Mouse (Mus musculus) G1E-ER4 (cell line): Measurements from ENCODE around the gene Cux1. TPM values are rescaled to one million over a fixed set of nuclear protein-coding genes. Genes with fewer than 3 reads are reported as not detected.

Source experiments
- GATA1 ChIP-seq: IDR thresholded peaks from one replicate; pipeline ENCODE4 v1.8.0; 2012; ENCODE audit warnings: low read length, inconsistent platforms
- polyA plus RNA-seq: library from polyadenylated mRNA; stranded (reverse); fragments of >175 nt; gene quantifications from 2 replicates; pipeline ENCODE4 v1.2.3, GENCODE M21; 2012

The Cux1 gene
- polyA plus RNA-seq, 1 experiment, result not detected

DNA sequence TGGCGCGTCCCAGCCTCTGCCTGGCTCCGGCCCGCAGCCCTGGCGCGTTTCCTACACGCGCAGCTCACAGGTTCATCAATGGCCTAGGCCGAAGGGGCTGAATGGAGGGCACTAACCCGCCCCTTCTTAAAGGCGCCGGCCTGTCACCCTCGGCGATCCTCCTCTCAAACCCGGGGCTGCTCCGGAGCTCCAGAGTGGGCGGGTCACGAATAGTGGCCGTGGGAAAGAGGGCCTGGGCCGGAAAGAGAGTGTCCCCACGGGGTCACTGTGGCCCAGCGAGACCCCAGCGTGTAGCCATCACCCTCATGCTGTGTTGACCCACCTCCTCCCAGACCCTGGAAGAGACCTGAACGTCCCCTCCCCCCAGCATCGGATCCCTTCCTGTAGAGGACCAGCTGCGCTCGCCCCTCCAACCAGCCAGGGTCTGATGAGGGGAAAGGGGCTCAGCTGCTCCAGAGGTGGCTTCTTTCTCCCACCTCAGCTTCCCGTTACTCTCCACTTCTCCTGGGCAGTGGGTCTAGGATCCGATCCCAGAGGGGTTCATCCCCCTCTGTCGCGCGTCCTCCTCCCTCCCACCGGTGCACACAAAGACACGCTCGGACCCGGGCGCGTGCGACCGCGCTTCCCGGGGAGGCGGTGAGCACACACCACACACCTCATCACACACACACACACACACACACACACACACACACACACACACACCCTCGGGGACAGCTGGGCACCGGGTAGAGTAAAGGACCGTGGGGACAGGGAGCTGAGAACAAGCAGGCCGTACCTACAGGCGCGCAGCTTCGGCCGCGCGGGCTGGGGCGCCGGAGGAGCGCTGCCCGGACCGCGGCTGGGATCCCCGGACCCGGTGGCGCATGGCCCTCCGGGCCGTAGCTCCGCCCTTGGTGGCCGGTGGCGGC, 323.2 kb downstream of the Cux1 start:
- TF ChIP-seq GATA1, result no peak

DNA sequence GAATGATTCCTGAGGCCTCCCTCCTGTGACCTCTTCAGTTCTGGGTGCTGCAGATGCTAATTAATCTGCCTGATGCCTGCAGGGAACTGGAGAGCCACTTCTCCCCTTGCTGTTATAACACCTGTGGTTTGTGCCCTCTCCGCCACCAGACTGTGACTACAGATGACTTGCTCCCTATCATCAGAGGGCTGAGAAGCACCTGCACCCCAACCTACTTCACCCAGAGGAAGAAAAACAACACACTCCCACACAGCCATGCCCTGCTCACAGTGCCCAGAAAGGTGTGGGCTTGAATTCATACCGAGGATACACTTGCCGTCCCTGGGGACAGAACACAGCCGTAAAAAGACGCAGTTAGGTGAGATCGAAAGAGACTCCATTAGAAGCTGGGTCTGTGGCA, 326.1 kb downstream of the Cux1 start:
- no peak for TF ChIP-seq GATA1

DNA sequence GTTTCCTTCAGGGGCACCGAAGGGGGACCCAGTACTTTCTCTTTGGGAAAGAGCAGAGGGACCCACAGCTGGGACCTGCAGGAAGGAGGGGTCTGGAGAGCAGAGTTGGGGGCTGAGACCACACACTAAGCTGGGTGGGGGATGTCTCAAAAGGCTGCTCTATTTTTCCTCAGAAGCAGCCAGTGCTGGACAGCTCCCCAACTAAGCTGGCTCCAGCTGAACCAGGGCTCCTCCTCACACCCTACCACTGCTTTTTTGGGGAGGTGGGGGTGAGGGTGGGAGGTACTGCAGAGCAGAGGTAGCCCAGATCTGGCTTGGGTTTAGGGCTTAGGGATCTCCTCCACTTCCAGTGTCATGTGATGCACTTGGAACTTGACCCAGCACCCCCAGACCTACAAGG, 326.9 kb downstream of the Cux1 start:
- TF ChIP-seq GATA1, result no peak

DNA sequence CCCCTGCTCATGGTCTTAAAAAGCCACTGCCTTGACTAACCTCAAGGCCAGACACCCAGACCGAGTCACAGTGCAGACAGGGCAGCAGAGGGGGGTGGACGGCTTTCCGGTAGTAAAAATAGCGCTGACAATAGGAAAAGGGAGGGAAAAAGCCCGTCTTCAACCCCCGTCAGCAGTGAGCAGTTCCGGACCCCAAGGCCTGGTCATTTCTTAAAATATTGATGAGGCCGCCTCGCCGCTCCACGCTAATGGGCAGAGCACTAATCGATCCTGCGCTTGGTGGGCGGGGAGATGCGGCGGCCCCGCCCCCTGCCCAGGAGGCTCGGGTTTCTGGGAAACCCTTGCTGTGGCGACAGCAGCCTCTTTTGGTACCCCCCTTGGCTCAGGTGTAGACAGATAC, 329.7 kb downstream of the Cux1 start:
- no peak for TF ChIP-seq GATA1

DNA sequence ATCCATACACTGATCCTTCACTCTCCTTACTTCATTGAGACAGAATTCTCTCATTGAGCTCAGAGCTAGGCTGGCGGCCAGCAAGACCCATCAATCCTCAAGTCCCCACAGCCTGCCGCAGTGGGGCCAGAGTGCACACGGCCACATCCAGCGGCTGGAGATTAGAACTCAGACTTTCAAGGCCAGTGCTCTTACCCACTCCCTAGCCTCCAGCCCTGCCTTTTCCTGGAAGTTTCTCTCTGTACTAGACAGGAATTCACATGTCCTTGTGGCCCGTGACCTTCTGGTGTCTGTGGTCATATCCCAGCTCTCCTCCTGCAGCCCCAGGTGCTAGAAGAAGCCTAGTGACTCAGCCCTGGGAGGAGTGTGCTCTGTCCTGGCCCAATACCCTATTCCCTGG, 330.7 kb downstream of the Cux1 start:
- TF ChIP-seq GATA1, result no peak

DNA sequence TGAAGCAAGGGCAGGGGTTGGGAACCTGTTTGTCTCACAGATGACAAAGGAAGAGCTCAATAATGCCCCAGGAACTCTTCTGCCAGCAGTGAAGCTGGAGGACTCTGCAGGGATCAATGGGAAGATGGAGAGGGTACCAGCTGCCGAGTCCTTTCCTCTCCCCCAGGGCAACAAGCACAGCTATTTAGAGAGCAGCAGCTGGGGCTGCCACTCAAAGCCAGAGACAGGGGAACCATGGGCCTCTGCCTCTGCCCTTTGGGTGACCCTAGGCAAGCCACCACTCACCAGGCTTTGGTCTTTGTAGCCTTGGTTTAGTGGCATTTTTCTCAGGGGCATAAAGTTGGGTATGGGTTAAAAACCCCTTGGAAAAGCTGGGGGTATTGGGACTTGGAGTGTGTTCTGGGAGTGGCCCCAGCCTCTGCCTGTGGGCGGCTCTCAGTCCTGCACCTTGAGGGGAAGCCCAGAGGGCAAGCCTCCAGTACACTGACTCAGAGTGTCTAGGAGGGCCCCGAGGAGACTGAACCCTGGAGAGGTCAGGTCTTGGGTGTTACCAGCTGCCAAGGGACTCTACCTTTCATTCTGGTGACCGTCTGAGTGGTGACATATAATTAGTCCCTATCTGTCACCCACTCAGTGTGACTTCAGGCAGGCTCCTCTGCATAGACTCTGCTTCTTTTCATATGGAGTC, 336.8 kb downstream of the Cux1 start:
- TF ChIP-seq GATA1, result no peak

DNA sequence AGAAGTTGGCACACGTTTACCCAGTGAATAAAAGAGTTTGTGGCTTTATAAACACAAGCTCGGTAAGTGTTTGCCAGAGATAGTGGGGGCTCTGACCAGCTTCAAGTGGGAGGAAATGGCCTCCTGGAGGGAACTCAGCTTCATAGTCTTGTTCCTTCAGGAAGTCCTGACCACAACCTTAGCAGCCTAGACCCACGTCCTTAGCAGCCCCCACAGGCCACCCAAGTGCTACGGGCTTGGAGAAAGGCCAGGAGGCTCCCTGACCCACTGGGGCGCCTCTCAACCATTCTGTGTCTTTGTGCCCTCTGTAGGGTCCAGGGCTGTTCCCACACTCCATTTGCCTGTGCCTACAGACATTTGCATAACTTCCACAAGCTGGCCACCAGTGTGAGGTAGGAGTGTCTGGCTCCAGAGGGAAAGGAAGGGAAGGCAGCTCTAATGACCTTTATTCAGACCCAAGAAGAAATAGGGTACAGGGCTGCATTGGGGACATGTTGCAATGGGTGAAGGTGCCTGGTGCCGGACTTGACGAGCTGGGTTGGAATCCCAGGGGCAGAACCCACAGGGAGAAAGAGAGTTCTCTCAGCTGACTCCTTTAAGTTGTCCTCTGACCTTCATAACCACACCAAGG, 340.9 kb downstream of the Cux1 start:
- TF ChIP-seq GATA1, result no peak

DNA sequence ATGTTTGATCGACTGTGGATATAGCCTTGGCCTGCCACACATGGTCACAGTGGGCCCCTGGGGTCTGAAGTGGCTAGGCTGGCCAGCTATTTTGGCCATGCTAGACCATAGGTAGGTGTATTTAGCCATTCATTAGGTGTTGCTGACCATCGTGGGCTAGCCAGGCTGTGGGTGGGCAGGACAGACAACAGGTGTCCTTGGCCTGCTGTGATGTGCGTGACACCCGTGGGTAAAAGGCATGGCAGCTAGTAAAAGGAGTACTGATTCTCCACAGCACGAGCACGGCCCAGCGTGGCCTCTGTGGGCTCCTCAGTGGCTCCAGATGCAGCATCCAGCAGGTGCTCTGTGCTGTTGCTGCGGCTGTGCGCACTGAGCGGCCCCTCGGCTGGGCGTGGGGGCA, 348.7 kb downstream of the Cux1 start:
- TF ChIP-seq GATA1, result no peak

DNA sequence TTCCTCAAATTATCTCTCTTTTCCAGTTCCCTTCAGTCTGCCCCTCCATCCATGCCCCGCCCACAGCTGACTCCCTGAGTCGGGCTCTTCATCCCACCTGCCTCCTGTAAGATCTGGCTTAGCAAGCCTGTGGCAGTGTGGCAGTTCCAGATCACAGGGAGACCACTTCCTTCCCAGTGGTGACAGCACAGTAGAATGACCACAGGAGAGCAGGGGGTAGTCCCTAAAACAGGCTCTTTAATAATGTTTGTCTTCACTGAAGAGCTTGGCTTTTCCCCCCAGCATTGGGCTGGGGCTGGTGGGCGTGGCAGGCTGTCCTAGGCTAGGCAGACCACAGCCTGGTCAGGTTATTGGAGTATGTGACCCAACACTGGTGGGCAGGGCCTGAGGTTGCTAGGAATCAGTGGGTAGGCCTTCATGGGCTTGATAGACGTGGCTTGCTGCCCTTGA, 349.3 kb downstream of the Cux1 start:
- TF ChIP-seq GATA1, result no peak

DNA sequence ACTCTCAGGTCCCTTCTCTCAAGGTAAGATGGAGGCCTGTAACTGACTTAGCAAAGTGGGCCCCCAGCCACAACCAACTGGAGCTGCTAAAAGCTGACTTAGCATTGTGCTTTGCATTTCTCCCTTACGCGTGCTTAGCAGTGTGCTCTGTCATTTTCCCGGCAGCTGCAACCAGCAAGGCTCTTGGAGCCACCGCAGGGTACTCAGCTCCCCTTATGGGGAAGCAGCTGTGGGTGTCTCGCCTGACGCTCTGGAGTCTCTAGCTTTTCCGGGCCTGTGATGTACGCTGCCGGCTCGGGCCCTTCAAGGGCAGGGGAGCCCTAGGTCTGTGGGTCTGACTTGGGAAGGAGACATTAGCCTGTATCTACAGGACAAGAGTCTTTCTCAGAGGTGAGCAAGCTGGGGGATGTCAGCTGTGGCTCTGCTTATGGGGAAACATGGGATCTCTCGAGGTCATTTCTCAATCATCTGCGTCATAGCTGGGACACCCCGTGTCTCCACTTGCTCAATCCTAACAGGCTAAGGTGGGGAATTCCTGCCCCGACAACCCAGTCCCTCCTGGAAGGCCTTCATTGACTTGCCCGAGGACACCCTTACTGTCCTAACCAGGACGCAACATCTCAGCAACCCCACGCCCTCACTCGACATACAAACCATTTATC, 350.2 kb downstream of the Cux1 start:
- no peak for TF ChIP-seq GATA1

DNA sequence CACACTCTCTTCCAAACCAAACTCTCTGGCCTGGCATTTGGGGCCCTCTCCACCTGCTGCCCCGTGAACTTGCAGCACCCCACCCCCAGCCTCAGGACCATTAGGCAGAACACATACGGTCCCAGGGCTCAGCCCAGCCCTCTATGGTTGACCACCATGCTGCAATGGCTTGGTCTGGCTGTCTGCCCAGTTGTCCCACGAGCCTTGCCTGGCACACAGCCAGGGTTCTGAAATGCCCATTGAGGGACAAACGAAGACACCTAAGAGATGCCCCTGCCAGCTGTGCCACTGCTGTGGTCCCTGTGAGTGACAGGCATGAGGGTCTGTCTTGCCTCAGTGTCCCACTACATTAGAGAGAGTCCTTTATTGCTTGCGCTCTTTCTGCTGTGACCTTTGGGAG, 351.3 kb downstream of the Cux1 start:
- no peak for TF ChIP-seq GATA1

DNA sequence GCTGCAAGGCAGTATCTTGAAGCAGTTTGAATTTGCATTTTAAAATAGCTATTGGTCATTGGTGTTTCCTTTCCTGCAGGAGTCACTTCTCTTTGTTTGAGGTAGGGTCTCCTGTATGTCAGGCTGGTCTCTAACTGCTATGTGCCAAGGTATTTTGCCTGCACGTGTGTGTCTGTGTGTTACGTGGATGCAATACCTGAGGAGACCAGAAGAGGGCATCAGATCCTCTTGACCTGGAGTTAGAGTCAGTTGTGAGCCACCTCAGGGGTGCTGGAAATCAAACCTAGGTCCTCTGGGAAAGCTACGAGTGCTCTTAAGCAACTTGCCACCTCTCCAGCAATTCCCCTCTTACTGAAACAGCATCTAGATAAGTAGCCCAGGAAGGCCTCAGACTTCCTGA, 352.1 kb downstream of the Cux1 start:
- TF ChIP-seq GATA1, result no peak

DNA sequence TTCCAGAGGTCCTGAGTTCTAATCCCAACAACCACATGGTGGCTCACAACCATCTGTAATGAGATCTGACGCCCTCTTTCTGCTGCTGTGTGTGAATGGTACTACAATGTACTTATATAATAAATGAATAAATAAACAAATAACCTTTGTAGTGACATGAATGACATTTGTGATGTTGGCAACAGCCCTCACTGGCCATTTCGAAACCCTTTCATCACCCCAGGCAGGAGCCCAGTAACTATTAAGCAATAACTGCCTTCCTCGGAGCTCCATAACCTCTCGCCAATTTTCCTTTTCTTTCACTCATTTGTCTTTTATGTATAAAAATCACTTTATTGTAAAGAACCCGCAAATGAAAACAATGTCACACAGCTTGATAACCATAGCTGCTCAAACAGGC, 353.6 kb downstream of the Cux1 start:
- no peak for TF ChIP-seq GATA1

DNA sequence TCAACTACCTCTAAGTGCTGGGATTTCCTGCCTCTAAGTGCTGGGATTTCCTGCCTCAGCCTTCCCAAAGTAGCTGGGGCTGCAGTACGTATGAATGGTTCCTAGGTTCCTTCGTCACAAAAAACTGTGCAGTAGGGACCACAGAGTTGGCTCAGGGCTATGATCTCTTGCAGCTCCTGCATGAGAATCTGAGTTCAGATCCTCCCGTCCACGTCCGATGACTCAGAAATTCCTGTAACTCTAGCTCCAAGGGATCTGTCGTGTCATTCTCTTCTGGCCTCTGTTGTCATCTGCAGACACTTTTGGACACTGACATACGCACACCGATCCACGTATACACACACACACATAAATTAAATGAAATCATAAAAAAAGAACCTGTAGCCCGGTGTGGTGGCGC, 354.6 kb downstream of the Cux1 start:
- no peak for TF ChIP-seq GATA1

DNA sequence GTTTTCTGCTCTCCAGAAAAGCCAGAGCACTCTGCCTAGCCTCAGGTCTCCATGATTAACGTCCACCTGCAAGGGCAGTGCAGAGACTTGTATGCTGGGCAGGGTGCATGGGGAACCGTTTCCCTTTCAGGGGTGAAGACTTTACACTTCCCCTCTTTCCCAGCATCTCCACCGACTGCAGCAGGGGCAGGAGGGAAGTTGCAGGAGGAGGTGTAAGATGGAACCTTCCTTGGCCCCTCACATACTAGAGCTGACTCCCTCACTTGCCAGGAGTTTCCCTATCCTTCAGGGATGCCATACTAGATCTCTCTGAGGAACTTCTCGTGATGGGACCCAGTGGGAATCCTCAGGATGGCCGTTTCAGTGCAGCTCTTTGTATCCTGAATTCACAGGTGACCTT, 356.7 kb downstream of the Cux1 start:
- no peak for TF ChIP-seq GATA1

DNA sequence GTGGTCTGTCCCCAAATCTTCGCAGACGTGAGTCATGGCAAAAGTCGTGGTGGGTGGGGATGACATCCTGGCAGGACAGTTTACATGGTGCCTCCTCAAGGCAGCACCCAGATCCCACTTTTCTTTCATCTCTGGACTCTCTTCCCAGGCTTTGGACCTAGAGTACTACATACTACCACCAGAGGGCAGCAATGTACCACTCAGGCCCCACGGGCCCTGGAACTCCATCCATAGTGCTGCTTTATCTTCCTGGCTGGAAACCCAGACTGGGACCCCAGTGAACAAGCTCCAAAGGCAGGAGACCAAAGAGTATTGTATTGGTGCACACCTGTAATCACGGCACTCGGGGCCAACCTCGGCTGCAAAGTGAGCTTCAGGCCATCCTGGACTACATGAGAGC, 365.5 kb downstream of the Cux1 start:
- TF ChIP-seq GATA1, result no peak
